Mouse (Mus musculus): ENCODE data around the gene Prss42. TPM values are rescaled to one million over a fixed set of nuclear protein-coding genes. Genes with fewer than 3 reads are reported as not detected.

Gene Prss42
- total RNA-seq, 2 experiments from 2014 or later: not detected

Other genes with a start within 250 kb of the Prss42 start
- 1 to 10 TPM in 1 of 2 experiments, under 1 TPM in 1; 0.91 to 1.2 TPM for gene Nradd, start 173.7 kb upstream of the Prss42 start, total RNA-seq (2021)
- gene Nbeal2, start 144.0 kb upstream of the Prss42 start, total RNA-seq (2021): 1 to 10 TPM; 3.3 to 3.6 TPM
- 10 to 100 TPM; 45.1 to 48.1 TPM for gene Ccdc12, start 141.7 kb upstream of the Prss42 start, total RNA-seq (2021)
- gene Myl3, start 56.3 kb upstream of the Prss42 start, total RNA-seq (2021): 1,000 to 10,000 TPM in 1 of 2 experiments, 100 to 1,000 TPM in 1; 290 to 1,186 TPM
- gene Pth1r, start 51.0 kb upstream of the Prss42 start, total RNA-seq (2021): 1 to 10 TPM in 1 of 2 experiments, under 1 TPM in 1; 0.74 to 1.1 TPM
- not detected for gene Prss44, start 15.8 kb downstream of the Prss42 start, total RNA-seq (2021)
- not detected for gene Prss43, start 28.5 kb downstream of the Prss42 start, total RNA-seq (2021)
- gene Prss45, start 36.4 kb downstream of the Prss42 start, total RNA-seq (2021): not detected
- not detected for gene Prss46, start 46.3 kb downstream of the Prss42 start, total RNA-seq (2021)
- gene Prss50, start 59.8 kb downstream of the Prss42 start, total RNA-seq (2021): not detected
- gene Als2cl, start 81.7 kb downstream of the Prss42 start, total RNA-seq (2021): 1 to 10 TPM; 4.6 to 6.6 TPM
- gene Tmie, start 81.9 kb downstream of the Prss42 start, total RNA-seq (2021): under 1 TPM; 0.37 to 0.41 TPM
- gene Fam240a, start 118.7 kb downstream of the Prss42 start, total RNA-seq (2021): 1 to 10 TPM in 1 of 2 experiments, not detected in 1; 1.2 TPM
- not detected for gene Tdgf1, start 148.0 kb downstream of the Prss42 start, total RNA-seq (2021)
- gene Lrrc2, start 153.4 kb downstream of the Prss42 start, total RNA-seq (2021): 10 to 100 TPM; 45.8 to 73.6 TPM
- gene Rtp3, start 192.4 kb downstream of the Prss42 start, total RNA-seq (2021): 1 to 10 TPM in 1 of 2 experiments, under 1 TPM in 1; 0.54 to 1.3 TPM
- gene Ltf, start 221.1 kb downstream of the Prss42 start, total RNA-seq (2021): not detected

Measured in gastrocnemius, postnatal 36 days (tissue).